Mouse (Mus musculus): Measurements from ENCODE around the gene Plekhh3. TPM values are rescaled to one million over a fixed set of nuclear protein-coding genes. Genes with fewer than 3 reads are reported as not detected.

The Plekhh3 gene
- polyA plus RNA-seq, 1 experiment from 2014 or later, result 12.3 TPM

DNA sequence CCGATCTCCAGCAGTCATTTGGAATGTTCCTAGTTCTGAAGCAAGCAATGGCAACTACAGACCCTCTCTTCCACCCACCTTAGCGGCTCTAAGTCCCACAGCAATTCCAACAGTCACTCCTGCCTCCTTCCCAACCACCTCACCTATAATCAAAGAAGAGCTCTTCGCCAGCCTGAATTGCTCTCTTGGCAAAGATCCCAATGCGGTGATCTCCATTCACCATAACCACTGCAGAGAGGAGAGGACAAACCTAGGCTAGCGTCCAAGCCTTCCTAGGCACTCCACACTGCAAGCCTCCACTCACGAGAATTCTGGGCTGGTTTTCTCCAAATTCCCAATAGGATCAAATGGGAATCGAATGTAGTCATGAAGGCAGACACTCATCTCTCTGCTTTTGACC lies 21.9 kb upstream of the Plekhh3 start:
- Histone ChIP-seq H3K27me3 (no peaks in the 10 kb centered on the region), H3K4me2 (replicated peaks) (no peak overlapping the region), H3K9ac (replicated peaks) (no peak overlapping the region), H3K36me3 (peaks cover 8% of the 10 kb centered on the region), H3K4me3 (no peak overlapping the region), H3K4me1 (peaks cover 18% of the 10 kb centered on the region), H3K27ac (replicated peaks) (no peak overlapping the region), H3K9me3 (no peaks in the 10 kb centered on the region)
- no peak for ATAC-seq (ENCODE audit: low FRiP score, low read depth)
- 89% methylated on average over 7 of the region's 7 CpGs for WGBS

DNA sequence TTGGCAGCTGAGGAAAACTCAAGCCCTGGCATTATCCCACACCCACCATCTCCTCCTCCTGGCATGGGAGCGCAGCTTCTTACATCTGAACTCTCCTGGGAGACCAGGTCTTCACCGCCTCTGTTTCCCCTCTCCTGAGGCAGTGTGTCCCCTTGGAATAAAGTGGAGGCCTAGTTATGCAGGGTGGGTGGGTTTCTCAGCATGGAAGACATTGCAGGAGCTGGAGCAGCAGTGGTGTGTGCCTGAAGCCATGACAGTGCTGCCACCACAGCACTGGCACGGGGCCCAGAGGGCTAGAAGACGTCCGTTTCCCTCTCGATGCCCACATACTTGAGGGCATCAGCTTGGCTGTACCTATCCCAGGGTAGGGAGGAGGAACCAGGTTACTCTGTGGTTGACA lies 21.5 kb upstream of the Plekhh3 start:
- Histone ChIP-seq H3K9ac (replicated peaks) (no peak overlapping the region), H3K36me3 (peaks cover 8% of the 10 kb centered on the region), H3K4me1 (peaks cover 18% of the 10 kb centered on the region), H3K27me3 (no peaks in the 10 kb centered on the region), H3K9me3 (no peaks in the 10 kb centered on the region), H3K4me3 (no peak overlapping the region), H3K27ac (replicated peaks) (no peak overlapping the region), H3K4me2 (replicated peaks) (no peak overlapping the region)
- 92% methylated on average over 6 of the region's 6 CpGs for WGBS
- ATAC-seq (ENCODE audit: low FRiP score, low read depth), result no peak

DNA sequence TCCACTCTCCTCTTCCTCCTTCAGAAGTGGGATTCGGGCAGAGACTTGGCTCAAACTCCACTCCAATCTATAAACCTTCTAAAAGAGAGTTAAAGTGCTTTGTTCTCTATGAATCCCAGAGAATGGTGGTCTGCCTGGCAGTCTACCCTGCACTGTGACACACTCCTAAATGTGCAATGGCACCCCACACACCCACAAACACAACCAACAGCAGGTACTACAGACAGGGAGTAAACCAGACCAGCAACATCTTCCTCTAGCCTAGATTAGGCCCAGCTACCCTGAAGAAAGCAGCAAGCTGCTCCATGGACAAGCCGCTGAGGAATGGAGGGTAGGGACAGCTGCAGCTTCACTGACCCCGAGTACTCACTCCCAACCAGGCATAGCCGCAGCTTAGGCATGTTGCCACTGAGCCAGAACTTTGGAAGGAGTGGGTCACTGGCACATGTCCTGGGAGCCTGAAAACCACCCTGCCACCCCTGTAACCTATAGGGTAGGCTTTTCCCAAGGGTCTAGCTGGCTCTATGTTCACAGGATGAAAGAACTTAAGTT lies 20.8 kb upstream of the Plekhh3 start:
- H3K4me1 ChIP-seq, result peaks cover 18% of the 10 kb centered on the region
- H3K4me3 ChIP-seq, result no peak overlapping the region
- H3K36me3 ChIP-seq, result peaks cover 8% of the 10 kb centered on the region
- no peak for ATAC-seq (ENCODE audit: low FRiP score, low read depth)
- H3K27me3 ChIP-seq, result no peaks in the 10 kb centered on the region
- H3K9me3 ChIP-seq, result no peaks in the 10 kb centered on the region
- H3K9ac ChIP-seq (replicated peaks), result no peak overlapping the region
- 81% methylated on average over 4 of the region's 4 CpGs for WGBS
- H3K4me2 ChIP-seq (replicated peaks), result no peak overlapping the region
- no peak overlapping the region for H3K27ac ChIP-seq (replicated peaks)

DNA sequence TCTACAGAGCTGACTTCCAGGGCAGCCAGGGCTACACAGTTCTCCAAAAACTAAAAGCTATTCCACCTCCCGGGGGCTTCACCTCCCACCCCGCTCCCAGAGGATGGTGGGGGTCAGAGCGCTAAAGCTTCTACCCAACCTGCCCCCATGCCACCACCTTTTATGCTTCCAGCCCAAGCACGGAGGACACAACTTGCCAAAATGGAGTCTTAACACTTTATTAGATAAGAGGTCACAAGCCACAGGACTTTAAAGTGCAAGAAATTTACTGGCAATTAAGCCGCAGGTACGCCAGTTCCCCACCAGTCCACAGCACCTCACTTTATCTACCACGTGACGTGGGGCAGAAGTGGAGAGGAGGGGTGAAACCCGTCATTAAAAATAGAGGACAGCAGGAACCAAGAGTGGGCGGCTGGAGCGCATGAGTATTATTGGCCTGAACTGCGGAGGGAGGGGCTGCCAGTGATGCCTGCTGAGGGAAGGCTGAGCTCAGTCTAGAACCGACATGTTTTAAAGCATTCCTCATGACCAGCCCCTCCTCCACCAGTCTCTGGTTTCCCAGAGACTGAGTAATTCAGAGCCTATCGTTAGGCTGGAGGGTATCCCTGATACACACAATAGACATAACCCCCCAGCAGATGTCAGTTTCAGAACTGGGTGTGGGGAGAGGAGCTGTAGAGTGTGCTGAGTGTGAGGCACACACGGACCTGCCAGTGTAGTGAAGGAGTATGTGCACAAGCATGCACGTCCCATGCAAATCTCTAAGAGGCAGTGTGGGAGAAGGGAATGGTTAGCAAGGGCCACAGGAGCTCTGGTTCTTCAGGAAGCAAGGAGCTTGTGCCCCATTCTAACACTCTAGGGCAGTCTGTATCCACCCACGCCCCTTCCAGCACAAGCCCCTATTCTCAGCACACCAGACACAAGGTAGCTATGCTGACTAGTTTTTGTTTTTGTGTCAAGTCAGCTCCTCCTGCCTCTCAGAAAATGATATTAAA lies 20.1 kb upstream of the Plekhh3 start:
- H3K4me3 ChIP-seq, result no peak overlapping the region
- H3K4me2 ChIP-seq (replicated peaks), result no peak overlapping the region
- peaks cover 18% of the 10 kb centered on the region for H3K4me1 ChIP-seq
- 0 out of 2 replicates have a peak, but pooled peaks cover under 1% of the 10 kb centered on the region for H3K36me3 ChIP-seq
- no peaks in the 10 kb centered on the region for H3K27me3 ChIP-seq
- no peaks in the 10 kb centered on the region for H3K9me3 ChIP-seq
- H3K9ac ChIP-seq (replicated peaks), result no peak overlapping the region
- no peak for ATAC-seq (ENCODE audit: low FRiP score, low read depth)
- peak overlapping the region; percentile 87 for H3K27ac ChIP-seq (replicated peaks)
- WGBS, result 55% methylated on average over 17 of the region's 17 CpGs

DNA sequence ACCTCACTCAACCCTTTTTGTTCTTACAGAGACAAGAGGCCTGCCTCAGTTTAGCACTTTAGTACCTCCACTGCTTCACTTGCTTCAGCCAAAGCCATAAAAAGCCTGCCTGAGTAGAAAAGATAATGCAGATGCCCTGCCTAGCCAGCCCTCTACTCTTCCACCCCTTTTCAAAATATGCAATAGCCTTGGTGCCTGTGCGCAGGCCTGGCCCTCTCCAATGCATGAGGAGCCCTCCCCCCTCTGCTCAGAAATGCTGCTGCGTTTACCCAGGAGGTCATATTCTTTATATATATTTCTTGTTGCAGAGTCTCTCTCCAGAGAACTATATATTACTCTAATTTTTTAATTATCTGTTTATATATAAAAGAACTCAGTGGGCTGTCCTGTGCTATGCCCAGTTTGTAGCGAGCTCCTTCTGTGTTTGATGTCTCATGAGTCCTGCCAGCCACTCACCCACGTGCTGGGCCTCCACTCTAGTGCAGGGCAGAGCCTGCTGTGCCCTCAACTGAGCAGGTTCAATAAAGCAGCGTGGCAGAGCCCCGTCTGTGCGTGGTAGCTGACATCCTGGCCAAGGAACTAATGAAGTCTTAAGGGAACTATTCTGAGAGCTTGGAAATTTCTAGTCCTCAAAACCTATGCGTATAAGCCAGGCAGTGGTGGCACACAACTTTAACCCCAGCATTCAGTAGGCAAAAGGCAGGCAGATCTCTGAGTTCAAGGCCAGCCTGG lies 19.2 kb upstream of the Plekhh3 start:
- Histone ChIP-seq H3K27ac (replicated peaks) (peak overlapping the region; percentile 87), H3K27me3 (no peaks in the 10 kb centered on the region), H3K4me3 (no peak overlapping the region), H3K36me3 (no peaks in the 10 kb centered on the region), H3K4me2 (replicated peaks) (no peak overlapping the region), H3K9me3 (no peaks in the 10 kb centered on the region), H3K9ac (replicated peaks) (peak overlapping the region; percentile 46; the same call in 1 of the 2 replicates), H3K4me1 (peaks cover 18% of the 10 kb centered on the region)
- ATAC-seq (ENCODE audit: low FRiP score, low read depth), result no peak
- WGBS, result 48% methylated on average over 8 of the region's 8 CpGs

DNA sequence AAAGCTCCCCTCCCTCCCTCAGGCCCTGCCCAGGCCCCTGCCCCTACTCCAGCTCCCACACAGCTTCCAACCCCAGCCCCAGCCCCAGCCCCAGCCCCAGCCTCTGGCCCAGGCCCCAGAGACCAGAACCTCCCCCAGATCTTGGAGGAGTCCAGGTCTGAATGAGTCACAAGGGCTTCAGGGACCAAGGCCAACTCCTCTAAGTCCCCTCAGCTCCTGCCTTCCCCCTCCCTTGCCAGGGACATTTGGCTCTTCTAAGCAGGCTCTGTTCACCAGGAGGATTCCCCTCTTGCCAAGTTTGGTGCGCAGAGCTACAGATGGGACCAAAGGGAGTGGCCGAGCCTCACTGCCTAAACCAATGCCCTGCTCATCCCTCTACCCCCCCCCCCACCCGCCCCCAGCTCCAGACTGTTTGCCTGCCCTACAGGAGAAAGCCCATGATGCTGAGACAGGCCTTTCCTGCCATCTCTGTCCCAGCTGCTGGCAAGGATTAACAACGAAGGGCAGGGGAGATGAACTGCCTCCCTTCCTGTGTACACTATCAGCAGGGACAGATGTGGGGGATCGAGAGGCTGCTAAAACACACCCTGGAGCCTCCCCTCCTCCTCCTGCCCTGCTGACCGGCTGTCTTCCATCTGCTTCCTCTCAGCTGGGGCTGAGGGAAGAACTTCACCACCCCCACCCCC lies 18.5 kb upstream of the Plekhh3 start:
- Histone ChIP-seq H3K27ac (replicated peaks) (peak overlapping the region; percentile 87), H3K4me1 (peaks cover 18% of the 10 kb centered on the region), H3K36me3 (no peaks in the 10 kb centered on the region), H3K27me3 (no peaks in the 10 kb centered on the region), H3K4me2 (replicated peaks) (peak overlapping the region; percentile 13; the same call in 1 of the 2 replicates), H3K4me3 (no peak overlapping the region), H3K9ac (replicated peaks) (peak overlapping the region; percentile 46; the same call in 1 of the 2 replicates), H3K9me3 (no peaks in the 10 kb centered on the region)
- WGBS, result 9% methylated on average over 6 of the region's 6 CpGs
- ATAC-seq (ENCODE audit: low FRiP score, low read depth), result peak; percentile 78

DNA sequence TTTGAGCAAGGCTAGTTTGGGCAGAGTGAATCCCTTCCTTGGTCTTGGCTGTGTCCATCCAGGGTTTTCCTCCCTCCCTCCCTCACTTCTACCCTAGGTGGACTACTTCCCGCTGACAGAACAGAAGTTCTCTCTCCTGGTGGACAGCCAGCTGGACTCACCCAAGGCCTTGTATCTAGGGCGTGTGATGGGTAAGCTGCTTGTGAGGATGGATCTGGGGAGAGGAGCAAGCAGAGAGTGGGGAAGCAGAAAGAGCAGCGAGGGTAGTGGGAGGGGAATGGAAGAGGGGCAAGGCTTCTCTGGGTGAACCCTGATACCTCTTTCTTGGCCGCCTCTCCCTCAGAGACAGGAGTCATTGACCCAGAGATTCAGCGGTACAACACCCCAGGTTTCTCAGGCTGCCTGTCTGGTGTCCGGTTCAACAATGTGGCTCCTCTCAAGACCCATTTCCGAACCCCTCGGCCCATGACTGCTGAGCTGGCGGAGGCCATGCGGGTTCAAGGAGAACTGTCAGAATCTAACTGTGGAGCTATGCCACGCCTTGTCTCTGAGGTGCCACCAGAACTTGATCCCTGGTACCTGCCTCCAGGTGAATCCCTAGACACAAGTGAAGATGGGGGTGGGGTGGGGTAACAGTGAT lies 17.1 kb upstream of the Plekhh3 start:
- ATAC-seq (ENCODE audit: low FRiP score, low read depth), result no peak
- Histone ChIP-seq H3K27ac (replicated peaks) (peak overlapping the region; percentile 10; the same call in 1 of the 2 replicates), H3K4me1 (peaks cover 18% of the 10 kb centered on the region), H3K9ac (replicated peaks) (0 out of 2 replicates have a peak overlapping the region, but pooled peaks have one; percentile 6), H3K36me3 (no peaks in the 10 kb centered on the region), H3K4me3 (no peak overlapping the region), H3K4me2 (replicated peaks) (no peak overlapping the region), H3K9me3 (no peaks in the 10 kb centered on the region), H3K27me3 (0 out of 2 replicates have a peak, but pooled peaks cover 5% of the 10 kb centered on the region)
- WGBS, result 84% methylated on average over 11 of the region's 11 CpGs

DNA sequence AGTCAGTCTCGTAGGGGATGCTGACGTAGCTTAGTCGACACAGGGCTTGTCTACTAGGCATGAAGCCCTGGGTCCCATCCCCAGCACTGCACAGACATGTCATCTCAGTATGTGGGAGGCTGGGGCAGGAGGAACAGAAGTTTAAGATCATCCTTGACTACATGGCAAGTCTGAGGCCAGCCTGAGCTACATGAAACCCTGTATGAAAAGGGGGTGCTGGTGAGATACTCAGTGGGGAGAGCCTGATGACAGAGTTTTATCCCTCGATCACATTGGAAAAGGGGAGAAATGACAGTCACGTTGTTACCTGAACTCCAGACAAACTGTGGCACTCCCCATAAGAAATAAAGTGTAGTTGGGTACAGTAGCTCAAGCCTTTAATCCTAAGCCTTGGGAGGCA lies 16.4 kb upstream of the Plekhh3 start:
- Histone ChIP-seq H3K36me3 (no peaks in the 10 kb centered on the region), H3K4me3 (no peak overlapping the region), H3K9ac (replicated peaks) (no peak overlapping the region), H3K27me3 (0 out of 2 replicates have a peak, but pooled peaks cover 12% of the 10 kb centered on the region), H3K27ac (replicated peaks) (no peak overlapping the region), H3K9me3 (no peaks in the 10 kb centered on the region), H3K4me1 (peaks cover 18% of the 10 kb centered on the region), H3K4me2 (replicated peaks) (no peak overlapping the region)
- no peak for ATAC-seq (ENCODE audit: low FRiP score, low read depth)
- 90% methylated on average over 5 of the region's 5 CpGs for WGBS

DNA sequence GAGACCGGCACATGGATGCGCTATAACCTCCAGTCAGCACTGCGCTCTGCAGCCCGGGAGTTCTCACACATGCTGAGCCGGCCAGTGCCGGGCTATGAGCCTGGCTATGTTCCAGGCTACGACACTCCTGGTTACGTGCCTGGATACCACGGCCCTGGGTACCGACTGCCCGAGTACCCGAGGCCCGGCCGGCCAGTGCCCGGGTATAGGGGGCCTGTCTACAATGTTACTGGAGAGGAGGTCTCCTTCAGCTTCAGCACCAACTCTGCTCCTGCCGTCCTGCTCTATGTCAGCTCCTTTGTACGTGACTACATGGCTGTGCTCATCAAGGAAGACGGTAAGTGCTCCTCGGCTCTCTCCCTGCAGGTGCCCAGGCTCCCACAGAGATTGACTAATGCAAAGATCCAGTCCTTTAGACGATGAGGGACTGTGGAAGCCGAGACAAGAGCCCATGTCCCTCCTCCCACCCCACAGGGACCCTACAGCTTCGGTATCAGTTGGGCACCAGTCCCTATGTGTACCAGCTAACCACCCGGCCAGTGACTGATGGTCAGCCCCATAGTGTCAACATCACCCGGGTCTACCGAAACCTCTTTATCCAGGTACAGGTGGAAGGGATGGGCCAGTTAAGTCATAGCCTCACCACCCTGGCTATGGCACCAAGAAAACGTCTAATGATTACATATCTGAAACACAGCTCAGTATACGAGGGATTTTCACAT lies 15.5 kb upstream of the Plekhh3 start:
- peaks cover 18% of the 10 kb centered on the region for H3K4me1 ChIP-seq
- H3K4me2 ChIP-seq (replicated peaks), result no peak overlapping the region
- ATAC-seq (ENCODE audit: low FRiP score, low read depth), result no peak
- no peaks in the 10 kb centered on the region for H3K9me3 ChIP-seq
- H3K36me3 ChIP-seq, result no peaks in the 10 kb centered on the region
- 87% methylated on average over 27 of the region's 27 CpGs for WGBS
- no peak overlapping the region for H3K27ac ChIP-seq (replicated peaks)
- 0 out of 2 replicates have a peak, but pooled peaks cover 13% of the 10 kb centered on the region for H3K27me3 ChIP-seq
- H3K4me3 ChIP-seq, result no peak overlapping the region
- no peak overlapping the region for H3K9ac ChIP-seq (replicated peaks)

DNA sequence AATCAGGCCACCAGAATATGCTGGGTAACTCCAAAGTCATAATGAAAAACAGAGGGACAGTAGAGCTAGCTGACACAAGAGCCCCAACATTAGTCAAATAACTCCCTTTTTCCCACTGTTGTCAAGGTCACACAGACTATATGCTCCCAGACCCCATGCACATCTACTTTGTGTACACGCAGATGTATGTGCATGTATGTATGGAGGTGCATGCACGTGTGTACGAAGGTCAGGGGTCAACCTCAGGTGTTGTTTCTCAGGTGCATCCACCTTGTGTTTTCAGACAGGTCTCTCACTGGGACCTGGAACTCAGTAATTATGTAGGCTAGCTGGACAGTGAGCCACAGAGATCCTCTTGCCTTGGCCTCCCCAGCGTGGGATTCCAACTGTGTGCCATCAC lies 14.3 kb upstream of the Plekhh3 start:
- peaks cover 12% of the 10 kb centered on the region for H3K4me1 ChIP-seq
- ATAC-seq (ENCODE audit: low FRiP score, low read depth), result no peak
- peaks cover 14% of the 10 kb centered on the region; the same call in 1 of the 2 replicates for H3K27me3 ChIP-seq
- WGBS, result 89% methylated on average over 4 of the region's 4 CpGs
- H3K4me3 ChIP-seq, result no peak overlapping the region
- H3K4me2 ChIP-seq (replicated peaks), result no peak overlapping the region
- H3K9me3 ChIP-seq, result no peaks in the 10 kb centered on the region
- no peaks in the 10 kb centered on the region for H3K36me3 ChIP-seq
- H3K27ac ChIP-seq (replicated peaks), result no peak overlapping the region
- no peak overlapping the region for H3K9ac ChIP-seq (replicated peaks)

Data from midbrain, embryonic 12.5 days (tissue).